Mouse (Mus musculus): Measurements from ENCODE around the gene Pglyrp2. TPM values are rescaled to one million over a fixed set of nuclear protein-coding genes. Genes with fewer than 3 reads are reported as not detected.

The Pglyrp2 gene
- total and polyA plus RNA-seq, 3 experiments, result 0.09 to 0.86 TPM; not detected in 1

DNA sequence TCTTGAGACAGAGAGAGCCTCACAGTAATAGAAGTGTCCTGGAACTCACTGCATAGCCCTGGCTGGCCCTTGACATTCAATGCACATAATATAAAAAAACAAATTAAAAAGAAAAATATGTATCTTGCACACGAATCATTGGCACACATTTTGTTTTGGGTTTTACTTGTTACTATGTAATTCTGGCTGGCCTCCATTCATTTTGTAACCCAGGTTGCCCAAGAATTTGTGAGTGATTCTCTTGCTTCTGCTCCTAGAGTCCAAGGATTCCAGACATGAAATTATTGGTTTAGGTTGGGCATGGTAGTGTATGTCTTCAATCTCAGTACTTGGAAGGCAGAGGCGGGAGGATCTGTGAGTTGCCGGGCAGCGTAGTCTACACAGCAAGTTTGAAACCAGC lies 13.1 kb upstream of the Pglyrp2 start:
- intact Hi-C loops (cut with DNase I), result loop anchor here (5.0 kb wide), 1 partner anchor 55 kb away; no protein-coding TSS in a partner anchor
- no peaks in the 10 kb centered on the region for H3K27me3 ChIP-seq (ENCODE audit: control insufficient read depth, insufficient read depth, low read length)
- H3K36me3 ChIP-seq (ENCODE audit: control insufficient read depth, insufficient read depth, low read length), result no peaks in the 10 kb centered on the region
- no peak for DNase-seq
- H3K4me3 ChIP-seq, result no peak overlapping the region
- 90% methylated on average over 4 of the region's 4 CpGs for WGBS
- H3K27ac ChIP-seq, result no peak overlapping the region
- no peaks in the 10 kb centered on the region for H3K4me1 ChIP-seq (ENCODE audit: control insufficient read depth, insufficient read depth, low read length)
- TF ChIP-seq POLR2A (IDR thresholded peaks at IDR 0.05; ENCODE audit: insufficient read depth, low read depth, low read length) (no peak), EP300 (IDR thresholded peaks at IDR 0.05; ENCODE audit: insufficient read depth, low read depth, low read length) (no peak)
- no peak overlapping the region for H3K9ac ChIP-seq (ENCODE audit: low read depth, low read length)
- no peaks in the 10 kb centered on the region for H3K79me2 ChIP-seq (replicated peaks; ENCODE audit: control insufficient read depth, insufficient read depth, low read length)

DNA sequence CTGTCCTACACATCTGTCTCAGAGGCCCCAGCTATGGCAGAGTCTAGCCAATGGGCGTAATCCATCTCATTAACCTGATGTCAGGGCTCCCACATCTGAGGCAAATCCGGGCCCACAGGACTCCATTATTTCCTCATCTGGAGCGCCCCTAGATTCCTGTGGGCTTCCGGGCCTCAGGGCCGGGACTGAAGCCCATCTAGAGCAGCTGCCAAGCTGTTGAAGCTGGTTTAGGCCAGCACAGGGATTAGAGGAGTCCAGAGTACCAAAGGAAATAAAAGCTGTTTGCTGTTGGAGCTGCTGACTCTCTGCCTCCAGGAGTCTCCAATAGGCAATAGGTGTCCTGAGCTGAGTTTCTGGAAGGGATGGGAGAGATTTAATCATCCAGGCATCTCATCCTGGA lies 11.2 kb upstream of the Pglyrp2 start:
- Histone ChIP-seq H3K9ac (ENCODE audit: low read depth, low read length) (no peak overlapping the region), H3K4me3 (no peak overlapping the region), H3K79me2 (replicated peaks; ENCODE audit: control insufficient read depth, insufficient read depth, low read length) (no peaks in the 10 kb centered on the region), H3K27ac (no peak overlapping the region), H3K27me3 (ENCODE audit: control insufficient read depth, insufficient read depth, low read length) (no peaks in the 10 kb centered on the region), H3K4me1 (ENCODE audit: control insufficient read depth, insufficient read depth, low read length) (no peaks in the 10 kb centered on the region), H3K36me3 (ENCODE audit: control insufficient read depth, insufficient read depth, low read length) (no peaks in the 10 kb centered on the region)
- peak in 1 of 2 experiments; percentile 29 for DNase-seq
- intact Hi-C loops (cut with DNase I), result loop anchor here (5.0 kb wide), 1 partner anchor 57 kb away; no protein-coding TSS in a partner anchor
- 67% methylated on average over 5 of the region's 5 CpGs for WGBS
- TF ChIP-seq CTCF (IDR thresholded peaks at IDR 0.05) (no peak), POLR2A (IDR thresholded peaks at IDR 0.05; ENCODE audit: insufficient read depth, low read depth, low read length) (no peak), EP300 (IDR thresholded peaks at IDR 0.05; ENCODE audit: insufficient read depth, low read depth, low read length) (no peak)

DNA sequence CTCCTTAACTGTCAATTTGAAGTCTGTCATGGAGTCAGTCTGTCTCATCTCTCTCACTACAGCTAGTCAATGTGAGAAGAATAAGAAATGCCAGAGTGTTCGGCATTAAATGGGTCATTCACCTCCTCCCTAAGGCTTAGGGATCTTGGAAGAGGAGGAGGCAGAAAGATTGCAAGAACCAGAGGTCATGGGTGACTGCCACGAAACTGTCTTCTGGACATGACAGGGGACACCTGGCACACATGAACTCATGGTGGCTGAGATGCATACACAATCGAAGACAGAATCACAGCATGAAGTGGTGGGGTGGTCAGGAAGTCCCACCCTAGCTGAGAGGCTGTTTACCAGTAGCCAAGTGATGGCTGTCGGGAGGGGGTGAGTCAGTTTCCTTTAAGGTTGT lies 10.4 kb upstream of the Pglyrp2 start:
- H3K27me3 ChIP-seq (ENCODE audit: control insufficient read depth, insufficient read depth, low read length), result no peaks in the 10 kb centered on the region
- WGBS, result 44% methylated on average over 4 of the region's 4 CpGs
- no peaks in the 10 kb centered on the region for H3K36me3 ChIP-seq (ENCODE audit: control insufficient read depth, insufficient read depth, low read length)
- TF ChIP-seq CTCF (IDR thresholded peaks at IDR 0.05) (no peak), EP300 (IDR thresholded peaks at IDR 0.05; ENCODE audit: insufficient read depth, low read depth, low read length) (no peak), POLR2A (IDR thresholded peaks at IDR 0.05; ENCODE audit: insufficient read depth, low read depth, low read length) (no peak)
- no peaks in the 10 kb centered on the region for H3K79me2 ChIP-seq (replicated peaks; ENCODE audit: control insufficient read depth, insufficient read depth, low read length)
- no peak overlapping the region for H3K4me3 ChIP-seq
- peak; percentile 43 to 65 for DNase-seq
- no peak overlapping the region for H3K9ac ChIP-seq (ENCODE audit: low read depth, low read length)
- no peak overlapping the region for H3K27ac ChIP-seq
- intact Hi-C loops (cut with DNase I), result no loop called here
- H3K4me1 ChIP-seq (ENCODE audit: control insufficient read depth, insufficient read depth, low read length), result no peaks in the 10 kb centered on the region

- no peak for DNase-seq
- TF ChIP-seq EP300 (IDR thresholded peaks at IDR 0.05; ENCODE audit: insufficient read depth, low read depth, low read length) (no peak), POLR2A (IDR thresholded peaks at IDR 0.05; ENCODE audit: insufficient read depth, low read depth, low read length) (no peak), CTCF (IDR thresholded peaks at IDR 0.05) (peak; percentile 76)
- H3K27me3 ChIP-seq (ENCODE audit: control insufficient read depth, insufficient read depth, low read length), result no peaks in the 10 kb centered on the region
- H3K4me1 ChIP-seq (ENCODE audit: control insufficient read depth, insufficient read depth, low read length), result no peaks in the 10 kb centered on the region
- WGBS, result 49% methylated on average over 3 of the region's 3 CpGs
- H3K4me3 ChIP-seq, result no peak overlapping the region
- H3K79me2 ChIP-seq (replicated peaks; ENCODE audit: control insufficient read depth, insufficient read depth, low read length), result no peaks in the 10 kb centered on the region
- no peaks in the 10 kb centered on the region for H3K36me3 ChIP-seq (ENCODE audit: control insufficient read depth, insufficient read depth, low read length)
- no peak overlapping the region for H3K27ac ChIP-seq
- no peak overlapping the region for H3K9ac ChIP-seq (ENCODE audit: low read depth, low read length)
- intact Hi-C loops (cut with DNase I), result loop anchor here (2.0 kb wide), 1 partner anchor 83 kb away; no protein-coding TSS in a partner anchor
Observed at GRCm38 (mm10) chr17:32431972-32432371, 8.0 kb upstream of the Pglyrp2 start.

- no peaks in the 10 kb centered on the region for H3K27me3 ChIP-seq (ENCODE audit: control insufficient read depth, insufficient read depth, low read length)
- H3K27ac ChIP-seq, result no peak overlapping the region
- intact Hi-C loops (cut with DNase I), result no loop called here
- no peak overlapping the region for H3K4me3 ChIP-seq
- TF ChIP-seq CTCF (IDR thresholded peaks at IDR 0.05) (no peak), POLR2A (IDR thresholded peaks at IDR 0.05; ENCODE audit: insufficient read depth, low read depth, low read length) (no peak), EP300 (IDR thresholded peaks at IDR 0.05; ENCODE audit: insufficient read depth, low read depth, low read length) (no peak)
- H3K36me3 ChIP-seq (ENCODE audit: control insufficient read depth, insufficient read depth, low read length), result no peaks in the 10 kb centered on the region
- H3K79me2 ChIP-seq (replicated peaks; ENCODE audit: control insufficient read depth, insufficient read depth, low read length), result no peaks in the 10 kb centered on the region
- no peaks in the 10 kb centered on the region for H3K4me1 ChIP-seq (ENCODE audit: control insufficient read depth, insufficient read depth, low read length)
- no peak for DNase-seq
- H3K9ac ChIP-seq (ENCODE audit: low read depth, low read length), result no peak overlapping the region
Observed at GRCm38 (mm10) chr17:32426610-32427009, 2.6 kb upstream of the Pglyrp2 start.

DNA sequence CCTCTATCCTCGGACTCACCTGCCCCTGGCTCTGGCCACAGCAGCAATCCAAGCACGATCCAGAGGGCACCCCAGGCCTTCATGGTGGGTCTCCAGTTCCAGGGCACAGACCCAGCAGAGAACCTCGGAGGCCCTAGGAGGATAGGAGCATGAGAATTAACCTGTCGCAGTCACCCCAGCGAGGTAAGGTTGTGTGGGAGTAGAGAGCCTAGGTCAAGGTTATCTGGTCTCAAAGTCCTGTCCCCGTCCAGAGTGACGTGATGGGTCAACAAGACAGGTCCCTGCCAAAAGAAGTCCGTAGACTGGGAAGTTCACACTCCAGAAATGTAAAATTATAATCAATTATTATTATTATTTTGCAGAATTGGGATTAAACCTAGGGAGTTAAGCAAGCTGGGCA lies 3.2 kb downstream of the Pglyrp2 start:
- WGBS, result 81% methylated on average over 8 of the region's 8 CpGs
- no peaks in the 10 kb centered on the region for H3K79me2 ChIP-seq (replicated peaks; ENCODE audit: control insufficient read depth, insufficient read depth, low read length)
- H3K4me1 ChIP-seq (ENCODE audit: control insufficient read depth, insufficient read depth, low read length), result no peaks in the 10 kb centered on the region
- H3K27ac ChIP-seq, result no peak overlapping the region
- peaks cover 2% of the 10 kb centered on the region; the same call in 1 of the 2 replicates for H3K27me3 ChIP-seq (ENCODE audit: control insufficient read depth, insufficient read depth, low read length)
- intact Hi-C loops (cut with DNase I), result no loop called here
- no peak overlapping the region for H3K9ac ChIP-seq (ENCODE audit: low read depth, low read length)
- no peak overlapping the region for H3K4me3 ChIP-seq
- TF ChIP-seq CTCF (IDR thresholded peaks at IDR 0.05) (no peak), EP300 (IDR thresholded peaks at IDR 0.05; ENCODE audit: insufficient read depth, low read depth, low read length) (no peak), POLR2A (IDR thresholded peaks at IDR 0.05; ENCODE audit: insufficient read depth, low read depth, low read length) (no peak)
- no peak for DNase-seq
- no peaks in the 10 kb centered on the region for H3K36me3 ChIP-seq (ENCODE audit: control insufficient read depth, insufficient read depth, low read length)

Data from heart, adult 2 months (tissue).